Mouse (Mus musculus): Measurements from ENCODE around the gene Hk1.

Gene Hk1

DNA sequence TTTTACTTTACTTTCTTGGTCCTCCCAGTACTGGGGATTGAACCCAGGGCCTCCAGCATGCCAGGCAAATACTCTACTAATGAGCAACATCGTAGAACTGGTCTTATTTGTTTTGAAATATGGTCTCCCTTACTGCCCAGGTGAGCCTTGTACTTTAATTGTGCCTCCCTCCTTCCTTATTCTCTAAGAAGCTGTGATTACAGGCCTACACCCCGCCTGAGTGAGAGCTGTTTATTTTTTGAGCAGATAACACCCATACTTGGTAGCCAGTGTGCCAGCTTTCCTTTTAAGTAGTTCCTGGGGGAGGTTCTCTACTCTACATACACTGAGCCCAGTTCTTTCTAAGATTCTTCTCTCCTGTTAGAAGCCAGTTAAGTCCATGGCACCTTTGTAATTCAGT lies 115.4 kb downstream of the Hk1 start:
- DNase-seq: peak in 1 of 2 experiments; percentile 29

- peak; percentile 48 to 70 for DNase-seq
Measured at GRCm38 (mm10) chr10:62261115-62261886, 118.4 kb downstream of the Hk1 start.

DNA sequence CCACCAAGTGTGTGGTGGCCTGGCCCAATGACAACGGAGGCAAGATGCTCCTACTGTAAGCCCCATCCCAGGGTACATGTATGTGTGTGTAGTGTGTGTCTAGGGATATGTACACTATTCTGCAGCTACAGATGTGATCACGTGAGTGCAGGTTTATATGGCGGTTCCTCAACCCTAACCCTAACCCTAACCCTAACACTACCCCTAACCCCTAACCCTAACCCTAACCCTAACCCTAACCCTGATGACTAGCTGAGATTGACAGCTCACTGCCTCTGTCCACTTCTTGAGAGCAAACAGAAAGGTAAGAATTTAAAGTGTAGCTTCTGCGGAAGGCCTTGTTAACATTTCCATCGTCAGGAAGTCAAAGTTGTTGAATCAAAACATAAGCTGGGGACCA lies 121.4 kb downstream of the Hk1 start:
- DNase-seq: no peak

DNA sequence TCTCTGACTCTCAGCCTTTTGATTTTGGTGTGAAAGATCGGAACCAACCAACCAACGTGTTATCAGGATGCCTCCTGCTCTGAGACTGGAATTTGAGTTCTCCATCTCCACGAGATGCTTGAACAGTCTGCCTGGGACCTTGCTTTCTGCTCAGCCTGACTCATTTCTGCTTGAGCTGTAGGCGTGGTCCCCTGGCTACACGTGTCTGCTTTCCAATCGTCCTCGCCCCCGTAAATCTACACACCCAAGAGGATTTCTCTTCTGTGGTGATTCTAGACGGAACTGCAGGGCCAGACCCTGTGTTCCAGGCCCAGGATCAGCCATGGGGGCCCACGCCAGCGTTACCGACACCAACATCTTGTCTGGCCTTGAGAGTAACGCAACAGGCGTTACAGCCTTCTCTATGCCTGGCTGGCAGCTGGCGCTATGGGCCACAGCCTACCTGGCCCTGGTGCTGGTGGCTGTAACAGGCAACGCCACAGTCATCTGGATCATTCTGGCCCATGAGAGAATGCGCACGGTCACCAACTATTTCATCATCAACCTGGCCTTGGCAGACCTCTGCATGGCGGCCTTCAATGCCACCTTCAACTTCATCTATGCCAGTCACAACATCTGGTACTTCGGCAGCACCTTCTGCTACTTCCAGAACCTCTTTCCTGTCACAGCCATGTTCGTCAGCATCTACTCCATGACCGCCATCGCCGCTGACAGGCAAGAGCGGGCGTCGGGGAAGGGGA lies 127.0 kb downstream of the Hk1 start:
- no peak for DNase-seq

GRCm38 (mm10) chr10:62252000-62252488 lies 127.7 kb downstream of the Hk1 start, which contains the start of gene Tacr2:
Gene Tacr2 (plus strand): TSS chr10:62252438.
- no peak for DNase-seq

GRCm38 (mm10) chr10:62247815-62248214 lies 131.9 kb downstream of the Hk1 start:
- DNase-seq: peak; percentile 68 to 83

- DNase-seq: no peak
Measured at GRCm38 (mm10) chr10:62247156-62247555, 132.6 kb downstream of the Hk1 start.

GRCm38 (mm10) chr10:62244067-62244466 lies 135.6 kb downstream of the Hk1 start:
- no peak for DNase-seq

- DNase-seq: peak; percentile 42 to 73
Measured at GRCm38 (mm10) chr10:62242896-62243295, 136.8 kb downstream of the Hk1 start.

GRCm38 (mm10) chr10:62242358-62242757 lies 137.3 kb downstream of the Hk1 start:
- peak; percentile 85 to 86 for DNase-seq

DNA sequence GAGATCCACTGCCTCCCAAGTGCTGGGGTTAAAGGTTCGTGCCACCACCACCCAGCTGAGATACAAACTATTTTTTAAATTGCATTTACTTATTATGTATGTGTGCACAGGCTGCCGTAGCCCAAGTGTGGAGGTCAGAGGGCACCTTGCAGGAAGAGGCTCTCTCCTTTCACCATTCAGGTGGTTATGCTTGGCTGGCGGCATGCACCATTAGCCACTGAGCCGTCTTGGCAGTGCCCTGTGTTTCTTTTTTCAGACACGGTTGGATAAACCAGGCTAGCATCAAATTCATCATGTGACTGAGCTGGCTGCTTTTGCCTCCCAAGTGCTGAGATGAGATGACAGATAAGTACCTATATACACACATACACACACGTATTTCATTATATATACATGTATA lies 140.4 kb downstream of the Hk1 start:
- no peak for DNase-seq

GRCm38 (mm10) chr10:62238688-62239087 lies 141.0 kb downstream of the Hk1 start:
- no peak for DNase-seq

- no peak for DNase-seq
Measured at GRCm38 (mm10) chr10:62237205-62237604, 142.5 kb downstream of the Hk1 start.

- DNase-seq: no peak
Measured at GRCm38 (mm10) chr10:62236165-62236564, 143.5 kb downstream of the Hk1 start.

DNA sequence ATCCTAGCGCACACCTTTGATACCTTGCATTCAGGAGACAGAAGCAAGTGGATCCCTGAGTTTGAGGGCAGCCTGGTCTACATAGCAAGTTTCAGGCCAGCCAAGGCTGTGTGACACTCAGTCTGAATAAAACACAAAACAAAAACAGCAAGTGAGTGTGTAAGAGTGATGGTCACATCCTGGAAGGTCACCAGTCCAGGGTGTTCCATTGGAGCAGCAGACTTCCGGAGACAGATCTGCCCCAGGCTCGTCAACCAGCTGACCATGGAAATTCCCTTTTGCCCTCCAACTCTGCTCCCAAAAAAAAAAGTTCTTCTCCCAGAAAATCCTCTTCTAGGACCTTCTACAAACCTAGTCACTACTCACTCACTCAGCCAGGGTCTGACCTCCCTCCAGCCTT lies 147.9 kb downstream of the Hk1 start:
- no peak for DNase-seq

DNA sequence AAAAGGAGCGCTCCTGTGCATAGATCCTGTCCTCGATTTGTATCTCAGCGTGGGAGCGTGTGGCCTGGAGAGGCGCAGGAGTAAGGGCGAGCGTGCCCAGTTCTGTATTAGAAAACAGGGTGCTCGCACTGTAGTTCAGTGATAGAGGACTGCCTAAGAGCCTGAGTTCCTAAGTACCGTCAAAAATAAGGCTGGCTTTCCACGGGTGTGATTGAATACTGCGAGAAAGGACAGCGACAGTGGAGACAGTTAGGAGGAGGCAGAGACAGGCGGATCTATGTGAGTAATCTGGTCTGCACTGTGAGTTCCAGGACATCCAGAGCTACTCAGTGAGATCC lies 148.3 kb downstream of the Hk1 start:
- no peak for DNase-seq

GRCm38 (mm10) chr10:62230708-62231394 lies 148.9 kb downstream of the Hk1 start, which contains the start of gene Tspan15:
Gene Tspan15 (minus strand): TSS chr10:62231251.
- DNase-seq: peak; percentile 93 to 96

- peak in 1 of 2 experiments; percentile 15 for DNase-seq
Measured at GRCm38 (mm10) chr10:62228126-62228525, 151.6 kb downstream of the Hk1 start.

GRCm38 (mm10) chr10:62225839-62226238 lies 153.9 kb downstream of the Hk1 start:
- no peak for DNase-seq

DNA sequence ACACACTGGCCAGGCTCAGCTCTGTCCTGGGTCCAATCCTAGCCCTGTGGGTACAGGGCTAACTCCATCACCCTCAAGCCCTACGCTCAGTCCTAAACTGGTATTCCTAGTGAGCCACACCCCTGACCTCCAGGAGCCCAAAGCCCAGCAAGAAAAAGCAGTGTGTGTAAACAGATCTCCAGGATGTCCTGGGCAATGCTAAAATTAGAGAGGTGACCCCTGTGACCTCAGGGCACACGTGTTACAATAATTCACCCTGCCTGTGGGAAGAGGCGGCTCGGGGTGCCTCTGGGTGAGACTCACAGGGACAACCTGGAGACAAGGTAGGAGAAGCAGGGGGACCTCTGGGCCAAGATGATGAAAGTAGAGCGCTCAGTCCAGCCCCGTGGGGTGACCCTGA lies 155.5 kb downstream of the Hk1 start:
- DNase-seq: peak in 1 of 2 experiments; percentile 18

DNA sequence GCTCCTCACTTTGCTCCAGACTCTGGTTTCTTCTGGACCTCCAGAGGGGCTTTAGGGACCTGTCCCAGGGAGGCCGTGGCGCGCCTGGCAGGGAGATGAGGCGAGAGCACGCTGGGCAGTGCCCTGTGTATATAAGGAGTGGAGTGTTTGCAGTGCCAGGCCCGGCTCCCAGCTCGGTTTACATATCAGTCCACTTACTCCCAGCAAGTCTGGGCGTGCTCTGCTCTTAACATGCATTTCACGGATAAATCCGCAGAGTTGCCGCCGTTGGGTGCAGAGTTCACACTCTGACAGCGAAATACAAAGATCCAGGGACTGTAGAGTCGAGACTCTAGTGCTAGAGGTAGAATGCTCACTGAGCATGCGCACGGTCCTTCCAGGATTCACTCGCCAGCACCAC lies 156.9 kb downstream of the Hk1 start:
- peak; percentile 83 to 87 for DNase-seq

DNA sequence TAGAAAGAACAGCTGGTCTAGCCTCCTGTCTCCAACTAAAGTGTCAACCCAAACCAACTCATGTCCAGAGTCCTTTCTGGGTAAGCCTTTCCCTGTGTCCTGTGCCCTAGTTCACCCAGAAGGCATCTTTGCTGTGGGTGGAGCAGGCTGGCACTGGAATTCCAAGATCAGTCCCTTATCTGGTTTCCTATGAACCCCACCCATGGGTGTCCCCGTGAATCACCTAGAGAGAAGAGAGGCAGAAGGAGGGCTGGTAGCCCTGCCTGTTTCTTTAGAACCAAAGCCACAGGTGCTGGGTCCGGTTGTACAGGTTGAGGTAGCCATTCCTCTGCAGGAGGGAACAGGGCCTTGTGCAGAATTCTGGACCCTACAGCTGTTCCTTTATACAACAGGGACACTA lies 158.1 kb downstream of the Hk1 start:
- peak in 1 of 2 experiments; percentile 39 for DNase-seq
